Mouse (Mus musculus) thymus, adult 18-20 months (tissue): ENCODE measurements around the gene Prtn3.

Source experiments
- DNase-seq, 2 experiments: peaks; one replicate each; pipeline ENCODE4 v3.0.0; 2022; ENCODE audit warnings: mixed read lengths in 2 of 2

Prtn3 gene

GRCm38 (mm10) chr10:79874290-79874862 lies at the start of gene Prtn3, which contains the start of gene Plppr3:
Gene Prtn3, plus strand, starts transcription at chr10:79874476.
Gene Plppr3, minus strand, starts transcription at chr10:79874634.
- no peak for DNase-seq

GRCm38 (mm10) chr10:79831583-79831982 lies 42.7 kb upstream of the Prtn3 start:
- DNase-seq = no peak

GRCm38 (mm10) chr10:79832026-79832785 lies 42.1 kb upstream of the Prtn3 start:
- no peak for DNase-seq

GRCm38 (mm10) chr10:79832786-79833181 lies 41.5 kb upstream of the Prtn3 start:
- no peak for DNase-seq

- DNase-seq = peak; percentile 53 to 66
Measured at GRCm38 (mm10) chr10:79834769-79835398, 39.4 kb upstream of the Prtn3 start.

GRCm38 (mm10) chr10:79836918-79837317 lies 37.4 kb upstream of the Prtn3 start:
- no peak for DNase-seq

- DNase-seq = no peak
Measured at GRCm38 (mm10) chr10:79838151-79838550, 36.1 kb upstream of the Prtn3 start.

GRCm38 (mm10) chr10:79840091-79840490 lies 34.2 kb upstream of the Prtn3 start:
- no peak for DNase-seq

GRCm38 (mm10) chr10:79840644-79841551 lies 33.4 kb upstream of the Prtn3 start:
- DNase-seq = no peak

GRCm38 (mm10) chr10:79842322-79842721 lies 32.0 kb upstream of the Prtn3 start:
- no peak for DNase-seq

- no peak for DNase-seq
Measured at GRCm38 (mm10) chr10:79843476-79843875, 30.8 kb upstream of the Prtn3 start.

GRCm38 (mm10) chr10:79846553-79846952 lies 27.7 kb upstream of the Prtn3 start:
- no peak for DNase-seq

- DNase-seq = no peak
Measured at GRCm38 (mm10) chr10:79849941-79850628, 24.2 kb upstream of the Prtn3 start.

- no peak for DNase-seq
Measured at GRCm38 (mm10) chr10:79851653-79852052, 22.6 kb upstream of the Prtn3 start.

- DNase-seq = no peak
Measured at GRCm38 (mm10) chr10:79852107-79852789, 22.0 kb upstream of the Prtn3 start.

GRCm38 (mm10) chr10:79852827-79853226 lies 21.4 kb upstream of the Prtn3 start:
- no peak for DNase-seq

- peak; percentile 60 to 69 for DNase-seq
Measured at GRCm38 (mm10) chr10:79853392-79853791, 20.9 kb upstream of the Prtn3 start.

GRCm38 (mm10) chr10:79853860-79854795 lies 20.1 kb upstream of the Prtn3 start, which contains the start of gene Ptbp1:
Gene Ptbp1, plus strand, starts transcription at chr10:79854427.
- peak; percentile 98 to 99 for DNase-seq

GRCm38 (mm10) chr10:79854801-79855541 lies 19.3 kb upstream of the Prtn3 start:
- DNase-seq = peak; percentile 69 to 78
